Mouse (Mus musculus) hindbrain, embryonic 10.5 days (tissue): Measurements from ENCODE around the gene Tmem38b. TPM values are rescaled to one million over a fixed set of nuclear protein-coding genes. Genes with fewer than 3 reads are reported as not detected.

Experiments
- DNase-seq: peaks from one replicate; pipeline ENCODE4 v3.0.0-alpha.2; 2017; ENCODE audit warnings: low spot score
- H3K27ac ChIP-seq: fragments of 300-500 bp; sonication (generic); 2 replicates; pipeline ENCODE4 v1.5.1; 2016; ENCODE audit warnings: mild to moderate bottlenecking, moderate library complexity
- H3K27me3 ChIP-seq: fragments of 300-500 bp; sonication (generic); 2 replicates; pipeline ENCODE4 v1.6.1; 2016; ENCODE audit warnings: mild to moderate bottlenecking; ENCODE audit not compliant: poor library complexity, insufficient read depth, severe bottlenecking
- H3K36me3 ChIP-seq: fragments of 300-500 bp; sonication (generic); 2 replicates; pipeline ENCODE4 v1.6.1; 2016; ENCODE audit warnings: mild to moderate bottlenecking, moderate library complexity
- H3K4me1 ChIP-seq: fragments of 300-500 bp; sonication (generic); replicated peaks from 2 replicates; pipeline ENCODE4 v1.6.1; 2016; ENCODE audit warnings: mild to moderate bottlenecking
- H3K4me3 ChIP-seq: fragments of 300-500 bp; sonication (generic); 2 replicates; pipeline ENCODE4 v1.5.1; 2016; ENCODE audit warnings: mild to moderate bottlenecking, moderate library complexity
- H3K9me3 ChIP-seq: fragments of 300-500 bp; sonication (generic); 2 replicates; pipeline ENCODE4 v1.6.1; 2016; ENCODE audit warnings: mild to moderate bottlenecking, moderate library complexity
- WGBS: fragments of 180-500 bp; shearing (Covaris S2); methylation state at CpG from one replicate; pipeline ENCODE4 v1.1.7; 2016; 5-methylcytosine and 5-hydroxymethylcytosine counted together
- polyA plus RNA-seq: library from polyadenylated mRNA; unstranded; fragments of >200 nt; fragmentation: Nextera tagmentation; extraction: Ambion mirVana; gene quantifications from 2 replicates; pipeline ENCODE4 v1.2.1, GENCODE M21; 2016

Tmem38b gene
- polyA plus RNA-seq, 1 experiment from 2014 or later = 3.8 TPM

- H3K4me1 ChIP-seq = no peaks in the 10 kb centered on the region
- no peak for DNase-seq
- H3K9me3 ChIP-seq = peaks cover 10% of the 10 kb centered on the region
- no peaks in the 10 kb centered on the region for H3K36me3 ChIP-seq
- H3K27ac ChIP-seq = no peak overlapping the region
- H3K27me3 ChIP-seq = no peaks in the 10 kb centered on the region
- H3K4me3 ChIP-seq = no peak overlapping the region
Measured at GRCm38 (mm10) chr4:53866459-53866858, 40.6 kb downstream of the Tmem38b start.

- Histone ChIP-seq H3K36me3 (no peaks in the 10 kb centered on the region), H3K4me3 (no peak overlapping the region), H3K27ac (peak overlapping the region; percentile 37; the same call in 1 of the 2 replicates), H3K4me1 (peaks cover 9% of the 10 kb centered on the region; the same call in 1 of the 2 replicates), H3K9me3 (peaks cover under 1% of the 10 kb centered on the region; the same call in 1 of the 2 replicates), H3K27me3 (no peaks in the 10 kb centered on the region)
- WGBS = 45% methylated on average over 24 of the region's 24 CpGs
- DNase-seq = peak; percentile 44
Measured at GRCm38 (mm10) chr4:53878542-53879417, 52.9 kb downstream of the Tmem38b start.

GRCm38 (mm10) chr4:53882921-53883682, 57.3 kb downstream of the Tmem38b start:
- no peaks in the 10 kb centered on the region for H3K9me3 ChIP-seq
- no peaks in the 10 kb centered on the region for H3K27me3 ChIP-seq
- H3K36me3 ChIP-seq = no peaks in the 10 kb centered on the region
- H3K4me1 ChIP-seq = peaks cover 18% of the 10 kb centered on the region
- no peak for DNase-seq
- WGBS = 72% methylated on average over 17 of the region's 17 CpGs
- H3K4me3 ChIP-seq = no peak overlapping the region
- no peak overlapping the region for H3K27ac ChIP-seq

DNA sequence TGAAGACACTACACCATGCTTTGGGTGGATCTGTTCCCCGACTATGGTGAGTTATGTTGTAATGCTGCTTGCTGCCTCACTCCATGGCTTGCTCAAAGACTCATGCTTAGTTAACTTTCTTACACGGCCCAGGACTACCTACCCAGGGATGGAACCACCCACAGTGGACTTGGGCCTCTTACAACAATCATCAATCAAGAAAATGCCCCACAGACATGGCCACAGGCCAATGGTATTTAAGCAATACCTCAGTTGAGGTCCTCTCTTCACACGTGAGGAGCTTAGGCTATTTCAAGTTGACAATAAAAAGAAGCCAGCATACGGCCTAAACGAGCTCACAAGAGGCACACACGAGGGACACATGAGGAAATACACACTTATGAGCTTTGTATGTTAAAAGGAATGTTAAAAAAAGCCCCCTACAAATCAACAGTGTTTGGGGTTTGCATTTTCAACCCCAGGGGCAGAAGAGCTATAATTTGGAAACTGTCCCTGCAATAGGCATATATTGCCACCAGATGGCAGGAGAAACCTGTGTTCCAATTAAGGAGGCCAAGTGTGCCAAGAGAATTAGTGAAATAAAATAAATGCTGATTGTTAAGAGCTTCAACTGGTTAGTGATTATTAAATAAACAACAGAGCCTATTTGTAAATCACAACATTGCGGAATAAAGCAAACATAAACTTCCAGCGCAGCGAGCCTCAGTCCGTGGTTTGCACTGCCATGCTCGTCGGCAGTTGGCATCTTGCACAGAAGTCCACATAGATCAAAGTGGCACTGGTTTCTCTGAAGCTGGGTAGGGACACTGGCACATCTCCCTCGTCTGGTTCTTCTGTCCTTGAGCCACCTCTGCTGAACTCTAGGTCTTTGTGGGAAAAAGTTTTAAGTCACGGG, 58.8 kb downstream of the Tmem38b start:
- DNase-seq = peak; percentile 25
- 71% methylated on average over 14 of the region's 14 CpGs for WGBS

GRCm38 (mm10) chr4:53886342-53887088, 60.7 kb downstream of the Tmem38b start:
- Histone ChIP-seq H3K27ac (no peak overlapping the region), H3K27me3 (no peaks in the 10 kb centered on the region), H3K4me1 (peaks cover 12% of the 10 kb centered on the region), H3K36me3 (no peaks in the 10 kb centered on the region), H3K4me3 (no peak overlapping the region), H3K9me3 (no peaks in the 10 kb centered on the region)
- DNase-seq = no peak
- 63% methylated on average over 22 of the region's 22 CpGs for WGBS

More for the DNA sequence above, 58.8 kb downstream of the Tmem38b start:
- Histone ChIP-seq H3K27me3 (no peaks in the 10 kb centered on the region), H3K4me3 (no peak overlapping the region), H3K36me3 (no peaks in the 10 kb centered on the region), H3K27ac (no peak overlapping the region), H3K9me3 (no peaks in the 10 kb centered on the region), H3K4me1 (peaks cover 12% of the 10 kb centered on the region)

DNA sequence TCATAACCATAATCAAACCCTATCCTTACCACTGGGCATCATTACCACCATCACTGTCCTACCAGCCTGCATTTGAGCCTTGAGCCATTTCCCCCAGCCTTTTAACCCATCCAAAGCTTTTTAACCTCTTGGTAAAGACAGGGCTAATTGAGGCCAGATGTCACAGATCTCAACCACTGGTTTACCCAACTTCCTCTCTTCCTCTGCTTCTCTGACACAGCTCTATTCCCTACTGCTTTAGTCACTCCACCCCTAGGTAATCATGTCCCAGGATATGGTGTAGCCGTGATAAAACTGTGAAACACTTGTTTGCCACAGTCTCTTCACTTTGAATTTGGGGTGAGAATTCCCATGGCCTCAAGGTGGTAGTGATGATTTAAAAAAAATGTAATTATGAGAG, 69.5 kb downstream of the Tmem38b start:
- H3K9me3 ChIP-seq = no peaks in the 10 kb centered on the region
- H3K36me3 ChIP-seq = no peaks in the 10 kb centered on the region
- H3K4me3 ChIP-seq = no peak overlapping the region
- WGBS = 76% methylated on average over 1 of the region's 1 CpGs
- H3K27me3 ChIP-seq = no peaks in the 10 kb centered on the region
- H3K4me1 ChIP-seq = peaks cover 6% of the 10 kb centered on the region; the same call in 1 of the 2 replicates
- H3K27ac ChIP-seq = no peak overlapping the region
- DNase-seq = no peak

- DNase-seq = no peak
- WGBS = 85% methylated on average over 7 of the region's 7 CpGs
- Histone ChIP-seq H3K9me3 (no peaks in the 10 kb centered on the region), H3K4me3 (no peak overlapping the region), H3K27me3 (no peaks in the 10 kb centered on the region; the same call in 1 of the 2 replicates), H3K4me1 (peaks cover 6% of the 10 kb centered on the region; the same call in 1 of the 2 replicates), H3K27ac (no peak overlapping the region), H3K36me3 (no peaks in the 10 kb centered on the region)
Measured at GRCm38 (mm10) chr4:53896150-53896833, 70.4 kb downstream of the Tmem38b start.

DNA sequence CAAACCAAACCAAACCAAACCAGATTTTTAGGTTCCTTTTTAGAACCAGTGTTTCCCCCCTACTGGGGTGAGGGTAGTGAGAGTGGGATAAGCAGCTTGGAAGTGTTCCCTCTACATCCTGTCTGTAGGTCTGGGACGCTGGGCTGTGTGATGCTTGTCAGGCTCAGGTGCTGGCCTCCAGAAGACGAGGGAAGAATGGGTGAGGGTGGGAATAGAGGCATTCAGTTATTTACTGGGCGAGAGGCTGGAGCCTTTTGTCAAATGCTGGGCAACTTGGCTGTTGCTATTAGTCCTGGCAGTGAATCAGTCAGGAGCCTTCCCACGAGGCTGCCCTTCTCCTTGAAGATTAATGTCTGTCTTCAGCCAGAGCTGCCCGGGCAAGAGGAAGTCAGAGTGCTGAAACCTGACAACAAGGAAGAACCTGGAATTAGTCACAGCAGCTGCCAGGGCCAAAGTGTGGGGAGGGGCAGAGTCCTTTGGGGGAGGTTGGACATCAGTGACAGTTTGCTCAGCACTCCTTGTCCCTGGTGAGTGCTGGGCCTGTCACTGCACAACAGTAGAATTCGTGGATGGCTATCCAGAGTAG, 74.6 kb downstream of the Tmem38b start:
- no peaks in the 10 kb centered on the region; the same call in 1 of the 2 replicates for H3K27me3 ChIP-seq
- H3K27ac ChIP-seq = no peak overlapping the region
- peaks cover 6% of the 10 kb centered on the region; the same call in 1 of the 2 replicates for H3K4me1 ChIP-seq
- no peak overlapping the region for H3K4me3 ChIP-seq
- no peak for DNase-seq
- WGBS = 63% methylated on average over 6 of the region's 6 CpGs
- no peaks in the 10 kb centered on the region for H3K36me3 ChIP-seq
- no peaks in the 10 kb centered on the region for H3K9me3 ChIP-seq

DNA sequence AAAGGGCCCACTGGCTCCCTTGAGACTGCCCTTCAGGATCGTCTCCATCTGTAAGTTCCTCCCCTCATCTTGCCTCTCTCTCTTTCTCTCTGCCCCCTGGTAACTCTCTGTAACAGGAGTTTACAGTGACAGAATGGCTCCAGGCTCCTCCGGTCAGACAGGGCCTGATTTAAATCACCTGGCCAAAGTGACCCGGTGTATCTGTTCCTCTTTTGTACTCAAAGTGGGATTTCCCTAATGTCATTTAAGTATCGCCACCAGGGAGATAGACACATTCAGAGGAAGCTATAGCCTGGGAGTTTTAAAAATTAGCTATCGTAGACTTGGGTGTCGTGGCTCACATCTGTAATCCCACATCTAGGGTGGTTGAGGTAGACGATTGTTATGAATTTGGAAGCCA, 78.5 kb downstream of the Tmem38b start:
- 90% methylated on average over 7 of the region's 7 CpGs for WGBS
- Histone ChIP-seq H3K27me3 (no peaks in the 10 kb centered on the region; the same call in 1 of the 2 replicates), H3K9me3 (no peaks in the 10 kb centered on the region), H3K27ac (no peak overlapping the region), H3K4me3 (no peak overlapping the region), H3K4me1 (peaks cover 2% of the 10 kb centered on the region; the same call in 1 of the 2 replicates), H3K36me3 (no peaks in the 10 kb centered on the region)
- DNase-seq = no peak

DNA sequence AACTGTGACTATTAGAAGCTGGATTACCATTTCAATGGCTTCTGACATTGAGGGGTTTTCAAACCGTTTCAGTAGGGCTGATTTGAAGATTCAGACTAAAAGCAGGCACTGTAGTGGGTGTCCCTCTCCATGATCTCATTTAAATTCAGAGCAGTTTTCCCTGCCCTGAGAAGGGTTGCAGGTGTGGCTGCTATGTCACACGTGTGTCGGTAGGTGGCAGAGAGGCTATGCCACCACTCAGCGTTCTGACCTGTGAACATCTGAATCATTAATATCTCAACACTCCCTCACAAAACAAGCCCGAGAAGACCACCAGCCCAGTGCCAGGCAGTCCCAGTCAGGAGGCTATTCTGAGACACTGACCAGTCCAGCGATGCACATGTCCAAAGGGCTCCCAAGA, 79.7 kb downstream of the Tmem38b start:
- no peaks in the 10 kb centered on the region for H3K4me1 ChIP-seq
- 43% methylated on average over 6 of the region's 6 CpGs for WGBS
- no peak overlapping the region for H3K27ac ChIP-seq
- H3K9me3 ChIP-seq = no peaks in the 10 kb centered on the region
- no peaks in the 10 kb centered on the region for H3K36me3 ChIP-seq
- no peak for DNase-seq
- no peak overlapping the region for H3K4me3 ChIP-seq
- no peaks in the 10 kb centered on the region; the same call in 1 of the 2 replicates for H3K27me3 ChIP-seq

- Histone ChIP-seq H3K4me3 (no peak overlapping the region), H3K4me1 (no peaks in the 10 kb centered on the region), H3K9me3 (no peaks in the 10 kb centered on the region), H3K27me3 (no peaks in the 10 kb centered on the region), H3K27ac (no peak overlapping the region), H3K36me3 (no peaks in the 10 kb centered on the region)
- DNase-seq = no peak
- 94% methylated on average over 3 of the region's 3 CpGs for WGBS
Measured at GRCm38 (mm10) chr4:53907071-53907470, 81.2 kb downstream of the Tmem38b start.
